Mouse (Mus musculus): ENCODE results near the gene Elob.

Gene Elob

DNA sequence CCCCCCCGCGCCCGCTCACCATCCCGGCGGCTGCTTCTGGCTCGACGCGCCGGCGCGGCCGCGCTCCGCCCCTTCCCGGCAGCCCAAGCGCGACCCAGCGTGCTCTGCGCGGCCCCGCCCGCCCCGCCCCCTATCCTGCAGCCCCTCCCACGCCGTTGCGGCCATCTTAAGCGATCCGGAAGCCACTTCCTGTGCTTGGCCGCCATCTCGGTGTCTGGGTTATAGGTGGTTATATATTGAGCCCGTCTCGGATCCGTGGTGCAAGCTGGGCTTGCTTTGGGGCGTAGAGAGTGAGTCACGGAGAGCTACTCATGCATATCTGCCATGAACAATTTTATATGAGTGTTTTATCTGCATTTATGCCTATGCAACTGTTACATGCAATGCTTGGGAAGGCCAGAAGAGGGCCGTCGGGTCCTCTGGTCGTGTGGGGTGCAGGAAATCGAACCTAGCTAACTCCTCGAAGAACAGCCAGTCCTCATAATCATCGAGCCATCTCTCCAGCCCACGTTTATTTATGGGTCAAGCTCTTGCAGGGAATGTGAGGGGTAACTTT, at the start of gene Elob:
TSS of gene Elob (minus strand) at position 73 of the 556 bp plus-strand sequence.
- peak; percentile 83 for ATAC-seq (ENCODE audit: low TSS enrichment)

GRCm38 (mm10) chr17:23877166-23877565, 48.2 kb upstream of the Elob start:
- ATAC-seq (ENCODE audit: low TSS enrichment) = no peak

- peak; percentile 57 for ATAC-seq (ENCODE audit: low TSS enrichment)
Measured at GRCm38 (mm10) chr17:23876741-23877140, 47.8 kb upstream of the Elob start.

GRCm38 (mm10) chr17:23873884-23874856, 45.2 kb upstream of the Elob start:
- ATAC-seq (ENCODE audit: low TSS enrichment) = peak; percentile 52; the same call in 1 of the 2 replicates

DNA sequence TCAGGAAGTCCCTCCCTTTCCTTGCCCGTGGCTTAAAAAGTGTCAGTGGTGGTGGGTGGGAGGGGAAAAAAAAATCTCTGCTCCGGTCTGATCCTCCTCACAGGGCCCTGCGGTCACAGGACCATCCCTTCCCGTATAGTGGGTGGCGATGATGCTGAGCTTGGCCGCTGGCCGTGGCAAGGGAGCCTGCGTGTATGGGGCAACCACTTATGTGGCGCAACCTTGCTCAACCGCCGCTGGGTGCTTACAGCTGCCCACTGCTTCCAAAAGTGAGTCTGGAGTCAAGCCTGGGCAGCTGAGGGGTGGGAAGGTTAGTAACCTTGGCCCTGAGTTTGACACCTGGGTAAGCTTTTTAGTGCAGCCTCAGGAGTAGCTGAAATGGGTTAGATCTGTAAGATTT, 39.6 kb upstream of the Elob start:
- ATAC-seq (ENCODE audit: low TSS enrichment) = no peak

DNA sequence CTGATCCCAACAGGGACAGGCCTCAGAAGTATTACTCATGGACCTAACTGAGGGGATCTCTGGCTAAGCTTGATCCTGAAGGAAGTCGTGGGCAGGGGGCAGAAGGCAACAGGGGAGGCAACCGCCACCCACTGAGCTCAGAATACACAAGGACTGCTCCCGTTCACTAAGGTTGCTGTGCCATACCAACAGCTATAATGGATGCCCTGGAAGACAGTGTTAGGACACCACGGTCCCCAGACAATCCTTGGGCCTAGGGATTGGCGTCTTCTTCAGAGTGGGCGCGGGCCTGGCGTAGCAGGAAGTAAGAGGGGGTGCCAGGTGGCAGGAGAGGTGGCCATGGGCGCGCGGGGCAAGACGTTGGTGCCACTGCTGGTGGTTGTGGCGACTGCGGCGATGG, 38.8 kb upstream of the Elob start, which contains the start of gene Prss21:
TSS of gene Prss21 (plus strand) at position 301 of the 400 bp plus-strand sequence.
- no peak for ATAC-seq (ENCODE audit: low TSS enrichment)

- no peak for ATAC-seq (ENCODE audit: low TSS enrichment)
Measured at GRCm38 (mm10) chr17:23862926-23863325, 34.0 kb upstream of the Elob start.

DNA sequence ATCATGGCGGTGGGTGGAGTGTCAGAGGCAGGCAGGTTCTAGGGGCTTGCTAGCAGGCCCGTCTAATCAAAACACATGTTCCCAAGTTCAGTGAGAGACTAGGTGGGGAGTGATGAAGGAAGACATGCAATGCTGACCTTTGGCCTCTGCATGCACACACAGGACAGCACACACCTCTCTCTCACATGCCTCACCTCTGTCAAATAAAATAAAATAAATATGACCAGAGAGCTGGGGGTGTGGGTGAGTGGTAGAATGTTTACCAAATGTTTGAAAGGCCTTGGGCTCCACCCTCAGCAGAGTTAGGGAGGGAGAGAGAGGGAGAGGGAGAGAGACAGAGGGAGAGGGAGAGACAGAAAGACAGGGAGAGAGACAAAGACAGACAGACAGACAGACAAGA, 29.0 kb upstream of the Elob start:
- ATAC-seq (ENCODE audit: low TSS enrichment) = no peak

DNA sequence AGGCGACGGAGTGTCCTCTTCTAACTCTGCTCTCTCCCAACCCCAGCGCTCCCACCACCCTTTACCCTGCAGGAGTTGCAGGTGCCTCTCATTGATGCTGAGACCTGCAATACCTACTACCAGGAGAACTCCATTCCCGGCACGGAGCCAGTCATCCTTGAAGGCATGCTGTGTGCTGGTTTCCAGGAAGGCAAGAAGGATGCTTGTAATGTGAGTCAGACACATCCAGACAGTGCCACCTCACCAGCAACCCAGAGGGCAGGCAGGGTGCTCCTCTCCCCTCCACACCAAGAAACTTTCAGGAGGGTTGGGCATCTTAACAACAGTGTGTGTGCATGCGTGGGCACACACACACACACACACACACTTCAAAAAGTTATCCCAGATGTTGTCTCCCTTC, 28.3 kb upstream of the Elob start:
- no peak for ATAC-seq (ENCODE audit: low TSS enrichment)

- ATAC-seq (ENCODE audit: low TSS enrichment) = no peak
Measured at GRCm38 (mm10) chr17:23854229-23854765, 25.4 kb upstream of the Elob start.

GRCm38 (mm10) chr17:23853292-23853691, 24.4 kb upstream of the Elob start:
- ATAC-seq (ENCODE audit: low TSS enrichment) = no peak

DNA sequence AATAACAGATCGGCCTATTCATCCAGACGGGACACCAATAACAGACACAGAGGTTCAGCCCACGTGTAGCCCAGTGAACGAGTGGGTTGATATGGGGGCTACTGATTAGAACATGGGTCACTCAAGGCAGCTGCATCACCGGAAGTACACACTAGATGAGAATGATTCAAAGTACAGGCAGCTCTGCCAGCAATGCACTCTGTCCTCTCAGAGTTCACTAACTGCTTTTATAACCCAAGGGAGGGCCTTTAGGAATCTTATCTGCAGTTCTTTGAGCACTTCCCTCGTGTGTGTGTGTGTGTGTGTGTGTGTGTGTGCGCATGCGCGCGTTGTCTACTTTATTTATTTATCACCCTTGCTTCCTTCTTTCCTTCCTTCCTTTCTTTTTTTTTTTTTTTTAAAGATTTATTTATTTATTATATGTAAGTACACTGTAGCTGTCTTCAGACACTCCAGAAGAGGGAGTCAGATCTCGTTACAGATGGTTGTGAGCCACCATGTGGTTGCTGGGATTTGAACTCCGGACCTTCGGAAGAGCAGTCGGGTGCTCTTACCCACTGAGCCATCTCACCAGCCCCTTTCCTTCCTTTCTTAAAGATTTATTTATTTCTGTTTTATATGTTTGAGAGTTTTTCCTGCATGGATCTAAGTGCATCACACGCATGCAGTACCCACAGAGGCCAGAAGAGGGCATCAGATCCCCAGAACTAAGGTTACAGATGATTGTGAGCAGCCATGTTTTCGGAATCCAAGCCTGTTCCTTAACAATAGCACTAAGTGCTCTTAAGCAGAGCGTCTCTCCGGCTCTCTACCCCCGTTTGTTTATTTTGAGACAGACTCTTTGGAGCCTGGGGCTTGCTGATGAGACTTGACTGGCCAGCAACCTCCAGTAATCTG, 22.2 kb upstream of the Elob start:
- no peak for ATAC-seq (ENCODE audit: low TSS enrichment)

DNA sequence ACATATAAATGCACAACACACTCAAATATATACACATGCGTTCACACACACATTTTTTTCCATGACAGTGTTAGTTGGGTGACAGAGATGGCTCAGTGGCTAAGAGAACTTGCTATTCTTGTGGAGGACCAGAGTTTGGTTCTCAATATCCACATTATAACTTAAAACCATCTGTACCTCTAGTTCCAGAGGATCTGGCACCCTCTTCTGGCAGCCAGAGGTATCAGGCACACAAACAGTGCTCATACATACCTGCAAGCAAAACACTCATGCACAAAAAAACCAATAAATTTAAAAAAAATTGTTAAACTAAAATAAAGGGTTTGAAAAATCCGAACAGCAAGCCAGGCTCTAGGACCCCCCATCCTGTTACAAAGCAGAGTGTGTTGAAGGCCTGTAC, 21.1 kb upstream of the Elob start:
- ATAC-seq (ENCODE audit: low TSS enrichment) = no peak

DNA sequence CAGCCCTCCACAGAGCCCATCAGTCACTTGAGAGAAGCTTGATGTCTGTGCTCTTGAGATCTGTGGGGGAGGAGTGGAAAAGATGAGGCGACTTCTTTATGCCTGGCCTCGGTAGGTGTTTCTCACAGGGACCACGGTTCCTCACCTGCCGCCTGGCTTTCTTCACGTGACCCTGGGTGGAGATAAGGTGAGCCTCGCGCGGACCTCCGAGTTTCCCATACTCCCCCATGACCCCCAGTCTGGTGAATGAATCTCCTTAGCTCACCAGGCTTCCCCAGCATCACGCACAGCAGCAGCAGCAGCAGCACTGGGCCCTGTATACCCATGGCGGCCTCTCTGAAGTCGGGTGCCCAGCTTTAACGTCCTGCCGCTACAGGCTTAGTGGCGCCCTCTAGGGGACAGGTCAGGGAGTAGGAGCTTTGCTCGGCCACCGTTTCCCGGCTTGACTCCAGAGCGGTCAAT, 14.9 kb upstream of the Elob start, which contains the start of the genes Prss32 and Prss41:
TSS of gene Prss32 (plus strand) at position 44 of the 462 bp plus-strand sequence.
TSS of gene Prss41 (minus strand) at position 361 of the 462 bp plus-strand sequence.
- no peak for ATAC-seq (ENCODE audit: low TSS enrichment)

- ATAC-seq (ENCODE audit: low TSS enrichment) = no peak
Measured at GRCm38 (mm10) chr17:23843141-23843811, 14.3 kb upstream of the Elob start.

- no peak for ATAC-seq (ENCODE audit: low TSS enrichment)
Measured at GRCm38 (mm10) chr17:23841145-23841544, 12.2 kb upstream of the Elob start.

- no peak for ATAC-seq (ENCODE audit: low TSS enrichment)
Measured at GRCm38 (mm10) chr17:23836006-23836575, 7.2 kb upstream of the Elob start, which contains the start of gene Prss33. Gene Prss33 (minus strand): TSS chr17:23836056.

- ATAC-seq (ENCODE audit: low TSS enrichment) = no peak
Measured at GRCm38 (mm10) chr17:23831201-23831600, 2.3 kb upstream of the Elob start.

GRCm38 (mm10) chr17:23828271-23829001, 500 bp downstream of the Elob start:
- peak; percentile 21; the same call in 1 of the 2 replicates for ATAC-seq (ENCODE audit: low TSS enrichment)

- no peak for ATAC-seq (ENCODE audit: low TSS enrichment)
Measured at GRCm38 (mm10) chr17:23825591-23825990, 3.3 kb downstream of the Elob start.
